Mouse (Mus musculus) heart, embryonic 16.5 days (tissue): ENCODE measurements around the gene Slx4. TPM values are rescaled to one million over a fixed set of nuclear protein-coding genes. Genes with fewer than 3 reads are reported as not detected.
A peak's percentile ranks its signal among the peaks of the same experiment; 100 is the strongest.
"Not testable (repeated sequence)": the region's sequence is repeated elsewhere in the genome, so short reads cannot be mapped to it uniquely, and the experiment has no call there.

ENCODE experiments used
- ATAC-seq: fragments of 200-750 bp; cut with Nextera tagmentation; replicated peaks from 2 replicates; pipeline ENCODE4 v1.8.0; 2017; ENCODE audit warnings: moderate number of reproducible peaks; ENCODE audit not compliant: insufficient read depth, low FRiP score; ENCODE audit errors: extremely low read depth
- H3K27ac ChIP-seq: fragments of 300-500 bp; sonication (generic); 2 replicates; pipeline ENCODE4 v1.5.1; 2014; ENCODE audit warnings: mild to moderate bottlenecking, low read length, control low read depth, moderate library complexity
- H3K27me3 ChIP-seq: fragments of 300-500 bp; sonication (generic); 2 replicates; pipeline ENCODE4 v1.6.1; 2014; ENCODE audit warnings: low read length, mixed read lengths; ENCODE audit not compliant: control insufficient read depth, insufficient read depth
- H3K36me3 ChIP-seq: fragments of 300-500 bp; sonication (generic); 2 replicates; pipeline ENCODE4 v1.6.1; 2014; ENCODE audit not compliant: control insufficient read depth, insufficient read depth
- H3K4me1 ChIP-seq: fragments of 300-500 bp; sonication (generic); 2 replicates; pipeline ENCODE4 v1.6.1; 2014; ENCODE audit warnings: low read length, mixed read lengths; ENCODE audit not compliant: control insufficient read depth, insufficient read depth
- H3K4me2 ChIP-seq: fragments of 300-500 bp; sonication (generic); 2 replicates; pipeline ENCODE4 v1.6.1; 2014; ENCODE audit warnings: low read depth, mild to moderate bottlenecking, control low read depth, low read length
- H3K4me3 ChIP-seq: fragments of 300-500 bp; sonication (generic); 2 replicates; pipeline ENCODE4 v1.5.1; 2014; ENCODE audit warnings: mild to moderate bottlenecking, control low read depth, low read length
- H3K9ac ChIP-seq: fragments of 300-500 bp; sonication (generic); 2 replicates; pipeline ENCODE4 v1.6.1; 2014; ENCODE audit warnings: low read length, control low read depth
- H3K9me3 ChIP-seq: fragments of 300-500 bp; sonication (generic); replicated peaks from 2 replicates; pipeline ENCODE4 v1.6.1; 2016; ENCODE audit warnings: low read length; ENCODE audit not compliant: control insufficient read depth
- WGBS: fragments of 180-500 bp; shearing (Covaris S2); extraction: QIAGEN DNeasy Blood & Tissue Kit; methylation state at CpG from one replicate; pipeline ENCODE4 v1.1.7; 2014; 5-methylcytosine and 5-hydroxymethylcytosine counted together
- polyA plus RNA-seq: library from polyadenylated mRNA; unstranded; fragments of >200 nt; fragmentation: Nextera tagmentation; extraction: Ambion mirVana; gene quantifications from 2 replicates; pipeline ENCODE4 v1.2.1, GENCODE M21; 2015

The Slx4 gene
- polyA plus RNA-seq, 1 experiment from 2014 or later, result 8.8 TPM

DNA sequence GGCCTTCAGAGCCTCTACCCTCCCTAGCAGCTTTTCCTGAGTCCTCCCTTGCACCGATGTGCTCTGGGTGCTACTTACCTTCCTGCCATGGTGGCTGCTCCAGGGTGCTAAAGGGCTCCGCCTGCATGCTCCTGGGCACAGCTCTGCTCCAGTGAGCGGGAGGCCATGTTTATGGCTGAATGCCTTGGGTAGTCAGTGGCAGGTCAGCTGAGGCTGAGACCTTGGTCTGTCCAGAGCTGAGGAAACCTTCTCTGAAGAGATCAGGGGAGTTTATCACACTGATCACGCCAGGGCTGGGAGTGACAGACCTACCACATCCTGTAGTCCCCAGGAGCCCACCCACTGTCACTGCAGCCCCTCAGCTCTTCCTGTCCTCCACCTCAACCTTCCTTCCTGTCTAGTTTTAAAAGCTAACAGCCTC lies 27.3 kb downstream of the Slx4 start, which contains the start of gene Nlrc3:
Nlrc3 (minus strand) TSS at position 382 of the 421 bp plus-strand sequence.
- 48% methylated on average over 4 of the region's 4 CpGs for WGBS
- ATAC-seq, result peak; percentile 66
- no peaks in the 10 kb centered on the region for H3K9me3 ChIP-seq
- peaks cover 27% of the 10 kb centered on the region for H3K36me3 ChIP-seq
- H3K9ac ChIP-seq, result no peak within 1 kb of the TSS
- peak within 1 kb of the TSS; percentile 40 for H3K27ac ChIP-seq
- peaks cover 3% of the 10 kb centered on the region; the same call in 1 of the 2 replicates for H3K4me1 ChIP-seq
- H3K27me3 ChIP-seq, result no peaks in the 10 kb centered on the region
- peak within 1 kb of the TSS; percentile 11; the same call in 1 of the 2 replicates for H3K4me3 ChIP-seq
- peak within 1 kb of the TSS; percentile 25 for H3K4me2 ChIP-seq

DNA sequence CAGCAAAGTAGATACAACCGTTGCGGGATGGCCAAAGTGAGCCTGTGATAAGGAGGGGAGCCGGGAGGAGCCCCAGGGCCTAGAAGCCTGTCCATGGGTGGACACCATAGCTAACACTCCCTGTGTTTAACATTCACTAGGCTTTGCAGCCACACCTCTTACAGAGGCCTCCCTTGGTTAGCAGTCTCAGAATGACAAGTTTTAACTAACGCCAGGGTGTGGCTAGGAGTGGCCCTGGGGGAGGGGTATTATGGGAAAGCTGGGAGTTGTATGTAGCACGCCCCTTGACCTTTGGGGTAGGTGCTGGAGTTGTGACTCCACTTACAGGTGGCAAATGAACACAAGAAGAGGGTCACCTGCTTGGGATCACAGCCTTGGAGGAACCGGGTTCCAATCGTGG lies 27.9 kb downstream of the Slx4 start:
- peak; percentile 12; the same call in 1 of the 2 replicates for ATAC-seq
- H3K27me3 ChIP-seq, result no peaks in the 10 kb centered on the region
- peaks cover 22% of the 10 kb centered on the region for H3K36me3 ChIP-seq
- H3K27ac ChIP-seq, result no peak overlapping the region
- H3K4me3 ChIP-seq, result peak overlapping the region; percentile 11; the same call in 1 of the 2 replicates
- H3K9ac ChIP-seq, result no peak overlapping the region
- H3K4me2 ChIP-seq, result peak overlapping the region; percentile 25; the same call in 1 of the 2 replicates
- H3K9me3 ChIP-seq, result no peaks in the 10 kb centered on the region
- WGBS, result 76% methylated on average over 7 of the region's 7 CpGs
- H3K4me1 ChIP-seq, result peaks cover 3% of the 10 kb centered on the region; the same call in 1 of the 2 replicates

GRCm38 (mm10) chr16:3974456-3974855 lies 29.1 kb downstream of the Slx4 start:
- WGBS, result 89% methylated on average over 19 of the region's 19 CpGs
- not testable (repeated sequence) for H3K27me3 ChIP-seq, H3K9ac ChIP-seq, H3K4me1 ChIP-seq, H3K27ac ChIP-seq, ATAC-seq, H3K36me3 ChIP-seq, H3K9me3 ChIP-seq, H3K4me3 ChIP-seq, H3K4me2 ChIP-seq

GRCm38 (mm10) chr16:3965534-3965933 lies 38.0 kb downstream of the Slx4 start:
- no peaks in the 10 kb centered on the region for H3K36me3 ChIP-seq
- H3K4me1 ChIP-seq, result no peaks in the 10 kb centered on the region
- WGBS, result 59% methylated on average over 3 of the region's 3 CpGs

GRCm38 (mm10) chr16:3964990-3965389 lies 38.6 kb downstream of the Slx4 start:
- no peak overlapping the region for H3K4me3 ChIP-seq
- WGBS, result 68% methylated on average over 10 of the region's 10 CpGs
- H3K4me2 ChIP-seq, result no peak overlapping the region
- H3K27ac ChIP-seq, result no peak overlapping the region
- no peak overlapping the region for H3K9ac ChIP-seq
- peak; percentile 18; the same call in 1 of the 2 replicates for ATAC-seq
- H3K4me1 ChIP-seq, result no peaks in the 10 kb centered on the region
- H3K36me3 ChIP-seq, result no peaks in the 10 kb centered on the region
- no peaks in the 10 kb centered on the region for H3K9me3 ChIP-seq
- H3K27me3 ChIP-seq, result no peaks in the 10 kb centered on the region

More at GRCm38 (mm10) chr16:3965534-3965933, 38.0 kb downstream of the Slx4 start:
- H3K9ac ChIP-seq, result no peak overlapping the region
- H3K27me3 ChIP-seq, result no peaks in the 10 kb centered on the region
- H3K9me3 ChIP-seq, result no peaks in the 10 kb centered on the region
- no peak for ATAC-seq
- H3K27ac ChIP-seq, result no peak overlapping the region
- no peak overlapping the region for H3K4me3 ChIP-seq
- H3K4me2 ChIP-seq, result no peak overlapping the region

- Histone ChIP-seq H3K4me1 (0 out of 2 replicates have a peak, but pooled peaks cover 4% of the 10 kb centered on the region), H3K4me3 (no peak overlapping the region), H3K36me3 (no peaks in the 10 kb centered on the region), H3K9ac (no peak overlapping the region), H3K4me2 (0 out of 2 replicates have a peak overlapping the region, but pooled peaks have one; percentile 7), H3K27ac (peak overlapping the region; percentile 15; the same call in 1 of the 2 replicates), H3K27me3 (no peaks in the 10 kb centered on the region), H3K9me3 (no peaks in the 10 kb centered on the region)
- ATAC-seq, result no peak
- 46% methylated on average over 2 of the region's 2 CpGs for WGBS
Measured at GRCm38 (mm10) chr16:3959261-3959660, 44.3 kb downstream of the Slx4 start.

GRCm38 (mm10) chr16:3956369-3956768 lies 47.2 kb downstream of the Slx4 start:
- H3K9me3 ChIP-seq, result no peaks in the 10 kb centered on the region
- no peak overlapping the region for H3K4me2 ChIP-seq
- no peak overlapping the region for H3K4me3 ChIP-seq
- no peak overlapping the region for H3K9ac ChIP-seq
- H3K36me3 ChIP-seq, result no peaks in the 10 kb centered on the region
- H3K27me3 ChIP-seq, result no peaks in the 10 kb centered on the region
- H3K4me1 ChIP-seq, result 0 out of 2 replicates have a peak, but pooled peaks cover 4% of the 10 kb centered on the region
- no peak overlapping the region for H3K27ac ChIP-seq
- ATAC-seq, result no peak
- WGBS, result 70% methylated on average over 6 of the region's 6 CpGs

DNA sequence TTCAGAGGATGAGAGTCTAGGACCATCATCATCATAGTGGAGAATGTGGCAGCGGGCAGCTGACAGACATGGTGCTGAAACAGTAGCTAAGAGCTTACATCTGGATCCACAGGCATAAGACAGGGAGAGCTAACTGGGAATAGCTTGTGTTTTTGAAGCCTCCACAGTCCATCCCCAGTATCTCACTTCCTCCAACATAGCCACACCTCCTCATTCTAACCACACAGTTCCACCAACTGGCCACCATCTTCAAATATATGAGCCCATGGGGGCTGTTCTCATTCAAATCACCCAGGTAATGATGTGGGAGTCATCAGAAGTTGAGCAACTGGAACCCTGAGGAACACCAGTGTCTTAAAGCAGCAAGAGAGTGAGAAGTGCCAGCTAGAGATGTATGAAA lies 52.4 kb downstream of the Slx4 start:
- H3K9ac ChIP-seq, result no peak overlapping the region
- no peak for ATAC-seq
- H3K4me1 ChIP-seq, result no peaks in the 10 kb centered on the region
- no peak overlapping the region for H3K4me2 ChIP-seq
- H3K36me3 ChIP-seq, result no peaks in the 10 kb centered on the region
- H3K27ac ChIP-seq, result no peak overlapping the region
- H3K27me3 ChIP-seq, result no peaks in the 10 kb centered on the region
- no peak overlapping the region for H3K4me3 ChIP-seq
- 96% methylated on average over 1 of the region's 1 CpGs for WGBS
- H3K9me3 ChIP-seq, result no peaks in the 10 kb centered on the region

DNA sequence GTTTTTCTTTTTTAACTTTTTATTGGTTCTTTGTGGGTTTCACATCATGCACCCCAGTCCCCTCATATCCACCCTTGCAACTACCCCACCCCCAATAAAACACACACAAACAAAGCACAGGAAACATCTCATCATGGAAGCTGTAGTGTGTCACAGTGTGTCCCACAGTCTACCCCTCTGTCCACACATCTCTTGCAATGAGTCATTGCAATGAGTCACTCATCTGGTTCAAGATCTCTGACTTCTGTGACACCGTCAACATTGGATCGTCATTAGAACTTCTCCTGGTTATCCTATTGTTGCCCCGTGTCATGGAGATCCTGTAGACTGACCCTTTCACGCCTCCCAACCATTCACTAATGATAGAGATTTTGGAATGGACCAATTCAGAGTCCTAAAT lies 68.9 kb downstream of the Slx4 start:
- no peak overlapping the region for H3K27ac ChIP-seq
- peaks cover 32% of the 10 kb centered on the region for H3K36me3 ChIP-seq
- H3K9ac ChIP-seq, result no peak overlapping the region
- no peak overlapping the region for H3K4me3 ChIP-seq
- H3K27me3 ChIP-seq, result no peaks in the 10 kb centered on the region
- H3K9me3 ChIP-seq, result no peaks in the 10 kb centered on the region
- WGBS, result 87% methylated on average over 4 of the region's 4 CpGs
- no peak overlapping the region for H3K4me2 ChIP-seq
- no peak for ATAC-seq
- H3K4me1 ChIP-seq, result no peaks in the 10 kb centered on the region
